Mouse (Mus musculus): Measurements from ENCODE around the gene Gm3239. TPM values are rescaled to one million over a fixed set of nuclear protein-coding genes. Genes with fewer than 3 reads are reported as not detected.
"Not testable (repeated sequence)": the region's sequence is repeated elsewhere in the genome, so short reads cannot be mapped to it uniquely, and the experiment has no call there.

The Gm3239 gene
- polyA plus RNA-seq (2015; fragmentation: Nextera tagmentation; extraction: Ambion mirVana) = not detected in 2 replicates

DNA sequence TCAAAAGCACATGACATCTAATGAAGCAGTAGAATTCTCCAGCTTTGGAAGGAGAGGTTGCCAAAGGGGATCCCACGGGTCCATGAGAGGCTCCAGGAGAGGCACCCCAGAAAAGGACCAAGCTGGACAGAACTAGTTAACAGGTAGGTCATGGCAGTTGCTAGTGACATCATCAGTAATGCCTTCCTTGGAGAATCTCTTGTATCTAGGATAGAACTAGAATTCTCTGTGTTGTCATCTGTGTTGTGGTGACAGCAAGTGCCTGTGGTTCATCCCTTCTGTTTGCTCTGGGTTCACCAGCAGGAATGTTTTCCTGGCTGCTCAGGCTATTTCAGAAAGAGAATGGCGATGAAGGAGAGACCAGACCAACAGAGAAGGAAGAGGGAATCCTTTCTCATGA is at the start of gene Gm3239:
Gene Gm3239, plus strand, starts transcription at position 301 of the 400 bp plus-strand sequence.
- H3K4me3 ChIP-seq (replicated peaks; ENCODE audit: low read length); H3K27ac ChIP-seq (ENCODE audit: low read length); H3K9ac ChIP-seq (ENCODE audit: low read length); H3K4me1 ChIP-seq (ENCODE audit: control insufficient read depth, insufficient read depth, low read length); H3K9me3 ChIP-seq (replicated peaks; ENCODE audit: control insufficient read depth, low read length); H3K36me3 ChIP-seq (ENCODE audit: control insufficient read depth, insufficient read depth, low read length); H3K4me2 ChIP-seq (ENCODE audit: low read depth, low read length); ATAC-seq (ENCODE audit: insufficient read depth, low FRiP score); H3K27me3 ChIP-seq (ENCODE audit: control insufficient read depth, insufficient read depth, low read length): not testable (repeated sequence)
- WGBS = no CpG with 5 or more reads among the region's 2 CpGs

DNA sequence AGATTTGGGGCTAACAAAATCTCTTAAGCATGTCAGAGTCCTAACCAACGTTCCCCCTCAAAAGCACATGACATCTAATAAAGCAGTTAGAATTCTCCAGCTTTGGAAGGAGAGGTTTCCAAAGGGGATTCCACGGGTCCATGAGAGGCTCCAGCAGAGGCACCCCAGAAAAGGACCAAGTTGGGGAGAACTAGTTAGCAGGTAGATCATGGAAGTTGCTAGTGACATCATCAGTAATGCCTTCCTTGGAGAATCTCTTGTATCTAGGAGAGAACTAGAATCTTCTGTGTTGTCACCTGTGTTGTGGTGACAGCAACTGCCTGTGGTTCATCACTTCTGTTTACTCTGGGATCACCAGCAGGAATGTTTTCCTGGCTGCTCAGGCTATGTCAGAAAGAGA is 31.9 kb upstream of the Gm3239 start, which contains the start of gene Gm8159:
Gene Gm8159, plus strand, starts transcription at position 301 of the 400 bp plus-strand sequence.
- H3K27me3 ChIP-seq (ENCODE audit: control insufficient read depth, insufficient read depth, low read length); H3K4me1 ChIP-seq (ENCODE audit: control insufficient read depth, insufficient read depth, low read length); H3K9me3 ChIP-seq (replicated peaks; ENCODE audit: control insufficient read depth, low read length); H3K4me2 ChIP-seq (ENCODE audit: low read depth, low read length); H3K36me3 ChIP-seq (ENCODE audit: control insufficient read depth, insufficient read depth, low read length); ATAC-seq (ENCODE audit: insufficient read depth, low FRiP score); H3K4me3 ChIP-seq (replicated peaks; ENCODE audit: low read length); H3K27ac ChIP-seq (ENCODE audit: low read length); H3K9ac ChIP-seq (ENCODE audit: low read length): not testable (repeated sequence)
- WGBS = no CpG with 5 or more reads among the region's 2 CpGs

DNA sequence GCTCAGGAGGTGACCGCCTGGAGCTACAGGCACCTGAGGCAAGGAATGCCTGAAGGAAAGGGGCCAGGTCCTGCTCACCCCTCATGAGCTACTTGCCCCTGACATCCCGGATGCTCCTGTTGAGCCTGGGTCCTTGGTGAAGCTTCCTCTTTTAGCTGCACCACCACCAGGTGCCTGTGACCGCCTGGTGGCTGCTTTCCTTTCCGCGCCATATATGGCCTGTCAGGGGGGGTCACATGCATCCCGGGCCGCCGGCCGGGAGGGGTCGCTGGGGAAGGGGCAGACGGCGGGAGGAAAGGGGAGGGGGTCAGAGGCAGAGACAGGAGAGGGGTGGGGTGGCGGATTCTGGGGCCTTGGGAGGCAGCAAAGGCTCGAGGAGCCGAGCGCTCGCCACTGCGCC is 14.7 kb upstream of the Gm3239 start:
- H3K27ac ChIP-seq (ENCODE audit: low read length); H3K27me3 ChIP-seq (ENCODE audit: control insufficient read depth, insufficient read depth, low read length); H3K4me1 ChIP-seq (ENCODE audit: control insufficient read depth, insufficient read depth, low read length); ATAC-seq (ENCODE audit: insufficient read depth, low FRiP score); H3K9ac ChIP-seq (ENCODE audit: low read length); H3K9me3 ChIP-seq (replicated peaks; ENCODE audit: control insufficient read depth, low read length); H3K36me3 ChIP-seq (ENCODE audit: control insufficient read depth, insufficient read depth, low read length); H3K4me3 ChIP-seq (replicated peaks; ENCODE audit: low read length): not testable (repeated sequence)
- WGBS = 7% methylated on average over 17 of the region's 18 CpGs
- peak overlapping the region; percentile 43; the same call in 1 of the 2 replicates for H3K4me2 ChIP-seq (ENCODE audit: low read depth, low read length)

DNA sequence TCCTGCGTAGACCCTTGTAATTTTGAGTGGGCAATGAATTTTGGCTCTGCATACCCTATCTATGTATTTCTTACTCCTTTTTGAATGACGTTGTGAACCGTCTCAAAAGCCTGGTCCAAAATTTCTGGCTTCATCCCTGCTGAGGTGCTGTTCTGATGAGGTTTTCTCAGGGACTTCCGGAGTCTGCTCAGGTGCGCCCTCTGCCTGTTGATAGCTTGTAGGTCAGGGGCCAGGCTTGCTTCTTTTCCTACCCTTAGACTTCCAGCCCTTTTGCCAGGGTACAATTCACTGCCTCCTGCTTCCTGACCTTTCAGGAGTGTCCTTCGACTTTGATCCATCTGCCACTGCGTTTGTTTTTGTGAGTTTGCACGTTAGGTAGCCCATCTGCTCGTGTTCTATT is 13.7 kb upstream of the Gm3239 start:
- H3K4me1 ChIP-seq (ENCODE audit: control insufficient read depth, insufficient read depth, low read length); H3K4me2 ChIP-seq (ENCODE audit: low read depth, low read length); H3K27ac ChIP-seq (ENCODE audit: low read length); H3K9ac ChIP-seq (ENCODE audit: low read length); H3K36me3 ChIP-seq (ENCODE audit: control insufficient read depth, insufficient read depth, low read length); H3K4me3 ChIP-seq (replicated peaks; ENCODE audit: low read length); H3K9me3 ChIP-seq (replicated peaks; ENCODE audit: control insufficient read depth, low read length); ATAC-seq (ENCODE audit: insufficient read depth, low FRiP score); H3K27me3 ChIP-seq (ENCODE audit: control insufficient read depth, insufficient read depth, low read length): not testable (repeated sequence)
- 0% methylated on average over 3 of the region's 9 CpGs for WGBS

DNA sequence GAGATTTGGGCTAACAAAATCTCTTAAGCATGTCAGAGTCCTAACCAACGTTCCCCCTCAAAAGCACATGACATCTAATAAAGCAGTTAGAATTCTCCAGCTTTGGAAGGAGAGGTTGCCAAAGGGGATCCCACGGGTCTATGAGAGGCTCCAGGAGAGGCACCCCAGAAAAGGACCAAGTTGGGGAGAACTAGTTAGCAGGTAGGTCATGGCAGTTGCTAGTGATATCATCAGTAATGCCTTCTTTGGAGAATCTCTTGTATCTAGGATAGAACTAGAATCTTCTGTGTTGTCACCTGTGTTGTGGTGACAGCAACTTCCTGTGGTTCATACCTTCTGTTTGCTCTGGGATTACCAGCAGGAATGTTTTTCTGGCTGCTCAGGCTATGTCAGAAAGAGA is 44.9 kb downstream of the Gm3239 start, which contains the start of gene Gm7876:
Gene Gm7876, plus strand, starts transcription at position 301 of the 400 bp plus-strand sequence.
- H3K9me3 ChIP-seq (replicated peaks; ENCODE audit: control insufficient read depth, low read length); H3K4me2 ChIP-seq (ENCODE audit: low read depth, low read length); H3K27me3 ChIP-seq (ENCODE audit: control insufficient read depth, insufficient read depth, low read length); H3K27ac ChIP-seq (ENCODE audit: low read length); H3K4me1 ChIP-seq (ENCODE audit: control insufficient read depth, insufficient read depth, low read length); H3K9ac ChIP-seq (ENCODE audit: low read length); H3K36me3 ChIP-seq (ENCODE audit: control insufficient read depth, insufficient read depth, low read length); ATAC-seq (ENCODE audit: insufficient read depth, low FRiP score); H3K4me3 ChIP-seq (replicated peaks; ENCODE audit: low read length): not testable (repeated sequence)
- 79% methylated on average over 1 of the region's 2 CpGs for WGBS

Other genes starting within 250 kb of the Gm3239 start
- not detected in 2 replicates for gene Gm3164, start 248.7 kb upstream of the Gm3239 start, polyA plus RNA-seq (2015; fragmentation: Nextera tagmentation; extraction: Ambion mirVana)
- gene Gm3173, start 233.2 kb upstream of the Gm3239 start, polyA plus RNA-seq (2015; fragmentation: Nextera tagmentation; extraction: Ambion mirVana) = not detected in 2 replicates
- gene Gm3182, start 182.4 kb upstream of the Gm3239 start, polyA plus RNA-seq (2015; fragmentation: Nextera tagmentation; extraction: Ambion mirVana) = not detected in 2 replicates
- not detected in 2 replicates for gene Gm3047, start 108.8 kb upstream of the Gm3239 start, polyA plus RNA-seq (2015; fragmentation: Nextera tagmentation; extraction: Ambion mirVana)
- not detected in 2 replicates for gene Gm8159, start 31.8 kb upstream of the Gm3239 start, polyA plus RNA-seq (2015; fragmentation: Nextera tagmentation; extraction: Ambion mirVana)
- not detected in 2 replicates for gene Gm7876, start 45.0 kb downstream of the Gm3239 start, polyA plus RNA-seq (2015; fragmentation: Nextera tagmentation; extraction: Ambion mirVana)
- gene Gm3252, start 62.6 kb downstream of the Gm3239 start, polyA plus RNA-seq (2015; fragmentation: Nextera tagmentation; extraction: Ambion mirVana) = 0.12 TPM in 1 of 2 replicates, not detected in the other
- not detected in 2 replicates for gene Gm9602, start 112.1 kb downstream of the Gm3239 start, polyA plus RNA-seq (2015; fragmentation: Nextera tagmentation; extraction: Ambion mirVana)
- not detected in 2 replicates for gene Gm3269, start 173.9 kb downstream of the Gm3239 start, polyA plus RNA-seq (2015; fragmentation: Nextera tagmentation; extraction: Ambion mirVana)
- 0.34 and 0.37 TPM in 2 replicates for gene Gm3264, start 191.4 kb downstream of the Gm3239 start, polyA plus RNA-seq (2015; fragmentation: Nextera tagmentation; extraction: Ambion mirVana)
- gene Gm3278, start 228.2 kb downstream of the Gm3239 start, polyA plus RNA-seq (2015; fragmentation: Nextera tagmentation; extraction: Ambion mirVana) = not detected in 2 replicates

Measured in stomach, embryonic 16.5 days (tissue).